Mouse (Mus musculus): ENCODE measurements around the gene Txnrd2.

Gene Txnrd2

GRCm38 (mm10) chr16:18497865-18498515 is 71.8 kb downstream of the Txnrd2 start:
- DNase-seq = peak in 1 of 2 experiments; percentile 78

GRCm38 (mm10) chr16:18498558-18498990 is 72.4 kb downstream of the Txnrd2 start, which contains the start of the genes Gnb1l and Rtl10:
Gnb1l (plus strand) TSS chr16:18498713.
Rtl10 (plus strand) TSS chr16:18498901.
- peak; percentile 97 to 98 for DNase-seq

GRCm38 (mm10) chr16:18498996-18499395 is 72.8 kb downstream of the Txnrd2 start:
- DNase-seq = no peak

GRCm38 (mm10) chr16:18501531-18501930 is 75.3 kb downstream of the Txnrd2 start:
- peak; percentile 40 to 67 for DNase-seq

GRCm38 (mm10) chr16:18503566-18504342 is 77.6 kb downstream of the Txnrd2 start:
- DNase-seq = peak; percentile 50 to 66

- DNase-seq = no peak
Measured at GRCm38 (mm10) chr16:18506524-18507199, 80.5 kb downstream of the Txnrd2 start.

- DNase-seq = no peak
Measured at GRCm38 (mm10) chr16:18507200-18507549, 81.0 kb downstream of the Txnrd2 start.

GRCm38 (mm10) chr16:18511741-18512140 is 85.6 kb downstream of the Txnrd2 start:
- DNase-seq = no peak

- no peak for DNase-seq
Measured at GRCm38 (mm10) chr16:18513508-18513907, 87.3 kb downstream of the Txnrd2 start.

- peak; percentile 74 to 79 for DNase-seq
Measured at GRCm38 (mm10) chr16:18518091-18518490, 91.9 kb downstream of the Txnrd2 start.

- no peak for DNase-seq
Measured at GRCm38 (mm10) chr16:18523563-18524245, 97.5 kb downstream of the Txnrd2 start.

GRCm38 (mm10) chr16:18528656-18529055 is 102.5 kb downstream of the Txnrd2 start:
- no peak for DNase-seq
